Mouse (Mus musculus) thymus, adult 2 months (tissue): ENCODE measurements around the gene Katnb1.

Experiments used
- CTCF ChIP-seq: fragments of 200-500 bp; IDR thresholded peaks from 2 replicates; pipeline ENCODE4 v1.5.1; 2012; ENCODE audit warnings: mild to moderate bottlenecking, control low read depth, low read length, moderate library complexity, borderline replicate concordance; ENCODE audit not compliant: control insufficient read depth, poor library complexity, insufficient read depth; ENCODE audit errors: extremely low read depth
- POLR2A ChIP-seq: fragments of 200-500 bp; IDR thresholded peaks from 2 replicates; pipeline ENCODE4 v1.6.1; 2012; ENCODE audit warnings: mild to moderate bottlenecking, low read length, control low read depth, moderate library complexity; ENCODE audit not compliant: control insufficient read depth, poor library complexity, insufficient read depth; ENCODE audit errors: extremely low read depth

DNA sequence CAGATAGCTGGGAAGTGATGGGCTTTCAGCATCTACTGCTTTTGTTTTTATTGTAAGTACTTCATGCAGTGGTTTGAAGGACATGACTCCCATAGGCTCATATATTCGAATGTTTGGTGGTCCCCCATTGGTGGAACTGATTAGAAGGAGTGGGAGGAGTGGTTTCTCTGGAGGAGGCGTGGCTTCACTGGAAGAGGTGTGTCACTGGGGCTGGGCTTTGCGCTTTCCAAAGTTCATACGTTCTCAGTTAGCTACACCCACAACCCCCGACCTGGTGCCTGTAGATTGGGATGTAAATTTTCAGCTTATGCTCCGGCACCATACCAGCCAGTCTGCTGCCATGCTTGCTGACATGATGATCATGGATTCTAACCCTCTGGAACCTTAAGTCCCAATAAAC lies 26.5 kb upstream of the Katnb1 start:
- TF ChIP-seq CTCF (no peak), POLR2A (no peak)
